Mouse (Mus musculus) kidney, adult 18-20 months (tissue): Measurements from ENCODE around the gene Plcd4.

Experiments used
- DNase-seq: peaks from one replicate; pipeline ENCODE4 v3.0.0; 2021

Gene Plcd4

GRCm38 (mm10) chr1:74600501-74601266 is 58.0 kb downstream of the Plcd4 start:
- DNase-seq = no peak

- DNase-seq = peak; percentile 86
These were observed 58.7 kb downstream of the Plcd4 start, which contains the start of the genes Rnf25 and Stk36 for GRCm38 (mm10) chr1:74601267-74601962. TSS of gene Rnf25 (minus strand) at chr1:74601397. TSS of gene Stk36 (plus strand) at chr1:74601445.
